Comparison of ENCODE assay signal across 8 mouse cellular contexts in the genomic region with DNA sequence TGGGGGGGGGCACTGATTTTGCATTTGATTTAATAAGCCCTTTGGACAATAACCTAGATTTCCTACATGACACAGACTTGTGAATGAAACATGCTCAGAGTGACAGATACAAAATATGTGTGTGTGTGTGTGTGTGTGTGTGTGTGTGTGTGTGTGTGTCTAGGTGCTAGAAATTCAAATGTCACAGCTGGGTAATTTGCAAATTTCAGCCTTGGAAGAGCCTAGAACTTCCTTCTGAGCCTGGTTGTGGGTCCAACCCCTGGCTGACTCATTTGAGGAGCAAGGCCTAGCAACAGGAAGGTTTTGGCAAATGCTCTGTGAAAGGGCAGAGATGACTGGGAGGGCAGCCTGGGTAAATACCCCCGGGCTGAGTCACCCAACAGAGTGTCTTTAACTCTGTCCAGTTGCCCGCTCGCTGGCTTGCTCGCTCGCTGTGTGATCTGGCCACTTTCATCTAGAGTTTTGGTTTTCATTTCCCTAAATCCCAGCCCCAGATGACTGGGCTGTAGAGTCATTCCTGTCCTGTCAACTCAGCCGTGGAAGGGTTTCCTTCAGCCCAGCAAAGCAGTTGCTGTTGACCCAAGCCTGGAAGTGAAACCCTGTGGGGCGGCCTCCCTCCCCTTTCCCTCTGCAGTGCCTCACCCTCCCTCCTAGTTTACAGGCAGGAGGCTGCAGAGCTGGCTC. TPM values are rescaled to one million over a fixed set of nuclear protein-coding genes. Genes with fewer than 3 reads are reported as not detected.
DNase-seq lines count a peak whose midpoint lies in the region; ATAC-seq and TF ChIP-seq lines count a peak whose summit lies in the region.

No protein-coding gene starts in this region.

- no peak; the same call in 1 of the 2 replicates for TF ChIP-seq POLR2A in CH12.LX (IDR thresholded peaks at IDR 0.05; ENCODE audit: low read depth, low read length)
- no peak for TF ChIP-seq POLR2A in cerebellum, adult 2 months (IDR thresholded peaks at IDR 0.05; ENCODE audit: borderline replicate concordance, insufficient read depth, low read length)

- TF ChIP-seq CTCF in CH12.LX (conservative IDR thresholded peaks at IDR 0.05 in 1 of 2, IDR thresholded peaks at IDR 0.05 in 1 of 2; ENCODE audit: low read depth in 2 of 2, low read length in 2 of 2): no peak
- no peak for TF ChIP-seq CTCF in lung, postnatal 0 days (IDR thresholded peaks at IDR 0.05)
- no peak for TF ChIP-seq CTCF in cerebellum, adult 2 months (IDR thresholded peaks at IDR 0.05; ENCODE audit: borderline replicate concordance, insufficient read depth, low read depth, low read length)
- no peak for TF ChIP-seq CTCF in forebrain, postnatal 0 days (IDR thresholded peaks at IDR 0.05; ENCODE audit: low read depth)

- in situ Hi-C loops in CH12.LX (cut with MboI; ENCODE audit: low pct_ligation_motif_present, low pct_unique_long_range_greater_than_20kb, low sequenced_read_pairs): no loop called here

- intact Hi-C loops in heart, postnatal 14 days (cut with DNase I): no loop called here

- peak; percentile 97 for DNase-seq in CH12.LX (ENCODE audit: extremely low read depth)
- DNase-seq in adrenal gland, adult 8-10 months: peak; percentile 89
- peak; percentile 29 to 37 for DNase-seq in heart, postnatal 14 days
- peak; percentile 61 for DNase-seq in lung, postnatal 0 days (ENCODE audit: low spot score)
- DNase-seq in cerebellum, adult 2 months: no peak
- DNase-seq in thymus, postnatal 14 days: no peak
- no peak for DNase-seq in forebrain, postnatal 0 days
- DNase-seq in cerebellum, adult 18-20 months: no peak

- peaks cover 17% of the 10 kb centered on the region for H3K79me2 ChIP-seq in CH12.LX (replicated peaks; ENCODE audit: control insufficient read depth, extremely low read depth, insufficient read depth, poor library complexity, severe bottlenecking)

- no peaks in the 10 kb centered on the region for H3K27me3 ChIP-seq in CH12.LX (replicated peaks)
- H3K27me3 ChIP-seq in lung, postnatal 0 days (replicated peaks; ENCODE audit: insufficient read depth, low read length): no peaks in the 10 kb centered on the region
- no peaks in the 10 kb centered on the region for H3K27me3 ChIP-seq in cerebellum, adult 2 months (ENCODE audit: control insufficient read depth, insufficient read depth, low read length)
- H3K27me3 ChIP-seq in forebrain, postnatal 0 days (ENCODE audit: insufficient read depth, low read length): no peaks in the 10 kb centered on the region

- 76% methylated on average over 7 of the region's 7 CpGs for WGBS in lung, postnatal 0 days
- 83% methylated on average over 7 of the region's 7 CpGs for WGBS in cerebellum, adult 2 months
- 81% methylated on average over 7 of the region's 7 CpGs for WGBS in forebrain, postnatal 0 days

- no peak; the same call in 1 of the 2 replicates for TF ChIP-seq RAD21 in CH12.LX (IDR thresholded peaks at IDR 0.05; ENCODE audit: low read depth, low read length)

- dilution Hi-C loops in CH12.LX (cut with MboI; ENCODE audit: extremely low pct_ligation_motif_present, extremely low pct_unique_long_range_greater_than_20kb, low sequenced_read_pairs): no loop called here

- peak overlapping the region; percentile 98 for H3K27ac ChIP-seq in CH12.LX (ENCODE audit: insufficient read depth, low read depth)
- no peak overlapping the region; the same call in 1 of the 2 replicates for H3K27ac ChIP-seq in lung, postnatal 0 days (ENCODE audit: low read length)
- H3K27ac ChIP-seq in cerebellum, adult 2 months (ENCODE audit: insufficient read depth, low read length): no peak overlapping the region
- no peak overlapping the region for H3K27ac ChIP-seq in forebrain, postnatal 0 days (ENCODE audit: low read depth, low read length)

- ATAC-seq in lung, postnatal 0 days: peak; percentile 68
- no peak for ATAC-seq in forebrain, postnatal 0 days

- H3K4me2 ChIP-seq in CH12.LX (ENCODE audit: insufficient read depth, low read depth, poor library complexity, severe bottlenecking): peak overlapping the region; percentile 29
- no peak overlapping the region for H3K4me2 ChIP-seq in lung, postnatal 0 days (replicated peaks; ENCODE audit: low read depth, low read length)
- no peak overlapping the region for H3K4me2 ChIP-seq in forebrain, postnatal 0 days (ENCODE audit: low read depth)

- peak overlapping the region in 1 of 3 experiments; percentile 9 for H3K4me3 ChIP-seq in CH12.LX (replicated peaks in 1 of 3; ENCODE audit: low read depth in 2 of 3, low read length in 2 of 3, poor library complexity in 1 of 3)
- no peak overlapping the region for H3K4me3 ChIP-seq in lung, postnatal 0 days (ENCODE audit: low read depth, low read length)
- no peak overlapping the region for H3K4me3 ChIP-seq in cerebellum, adult 2 months (replicated peaks; ENCODE audit: insufficient read depth, low read depth, low read length)
- no peak overlapping the region for H3K4me3 ChIP-seq in forebrain, postnatal 0 days (ENCODE audit: low read depth, low read length)

- H3K9ac ChIP-seq in CH12.LX (ENCODE audit: insufficient read depth, low read depth): no peak overlapping the region
- H3K9ac ChIP-seq in lung, postnatal 0 days (replicated peaks; ENCODE audit: low read depth): no peak overlapping the region
- H3K9ac ChIP-seq in forebrain, postnatal 0 days: no peak overlapping the region

- peaks cover 4% of the 10 kb centered on the region for H3K9me3 ChIP-seq in CH12.LX (replicated peaks; ENCODE audit: low read length)
- H3K9me3 ChIP-seq in lung, postnatal 0 days (ENCODE audit: low read length): no peaks in the 10 kb centered on the region
- H3K9me3 ChIP-seq in forebrain, postnatal 0 days (ENCODE audit: low read length): no peaks in the 10 kb centered on the region

- H3K36me3 ChIP-seq in CH12.LX (replicated peaks in 1 of 2; ENCODE audit: control insufficient read depth in 1 of 2, insufficient read depth in 1 of 2, low read length in 1 of 2): peaks cover 8 to 37% of the 10 kb centered on the region in 2 experiments
- no peaks in the 10 kb centered on the region for H3K36me3 ChIP-seq in lung, postnatal 0 days (ENCODE audit: insufficient read depth, low read length)
- H3K36me3 ChIP-seq in forebrain, postnatal 0 days (ENCODE audit: insufficient read depth): no peaks in the 10 kb centered on the region

- TF ChIP-seq EP300 in CH12.LX (IDR thresholded peaks at IDR 0.05; ENCODE audit: low read length): peak; percentile 99
- no peak for TF ChIP-seq EP300 in lung, postnatal 0 days (IDR thresholded peaks at IDR 0.05)

- peaks cover 10 to 71% of the 10 kb centered on the region in 2 experiments for H3K4me1 ChIP-seq in CH12.LX (ENCODE audit: control insufficient read depth in 1 of 2, insufficient read depth in 2 of 2)
- no peaks in the 10 kb centered on the region for H3K4me1 ChIP-seq in lung, postnatal 0 days (ENCODE audit: insufficient read depth, low read depth, low read length)
- H3K4me1 ChIP-seq in cerebellum, adult 2 months (ENCODE audit: control insufficient read depth, insufficient read depth, low read length): peaks cover 10% of the 10 kb centered on the region
- no peaks in the 10 kb centered on the region for H3K4me1 ChIP-seq in forebrain, postnatal 0 days (ENCODE audit: insufficient read depth)

TF ChIP-seq in CH12.LX, 34 proteins besides CTCF, POLR2A, EP300 and RAD21 (continues in another document):
- TF ChIP-seq UBTF (IDR thresholded peaks at IDR 0.05; ENCODE audit: low read depth, low read length) (peak; percentile 76; the same call in 1 of the 2 replicates), MAFK (IDR thresholded peaks at IDR 0.05; ENCODE audit: insufficient replicate concordance, low read length) (peak; percentile 88), NRF1 (IDR thresholded peaks at IDR 0.05; ENCODE audit: low read depth, low read length) (0 out of 2 replicates have a peak, but pooled peaks have one; percentile 33), ZNF384 (IDR thresholded peaks at IDR 0.05; ENCODE audit: low read depth, low read length) (peak; percentile 69), MAZ (IDR thresholded peaks at IDR 0.05; ENCODE audit: low read depth, low read length) (peak; percentile 95), NELFE (IDR thresholded peaks at IDR 0.05; ENCODE audit: low read depth, low read length) (peak; percentile 65; the same call in 1 of the 2 replicates), CHD1 (IDR thresholded peaks at IDR 0.05; ENCODE audit: low read depth, low read length) (peak; percentile 88; the same call in 1 of the 2 replicates), ZC3H11A (IDR thresholded peaks at IDR 0.05; ENCODE audit: low read depth, low read length) (0 out of 2 replicates have a peak, but pooled peaks have one; percentile 4), CHD2 (IDR thresholded peaks at IDR 0.05; ENCODE audit: low read length) (peak; percentile 92), ELF1 (IDR thresholded peaks at IDR 0.05; ENCODE audit: low read depth, low read length) (peak; percentile 57), TBP (conservative IDR thresholded peaks at IDR 0.05; ENCODE audit: low read depth, low read length) (no peak), PAX5 (IDR thresholded peaks at IDR 0.05; ENCODE audit: low read length) (no peak), SIN3A (IDR thresholded peaks at IDR 0.05; ENCODE audit: low read length) (peak; percentile 94), MYC (IDR thresholded peaks at IDR 0.05; ENCODE audit: low read depth, low read length) (peak; percentile 86), USF1 (IDR thresholded peaks at IDR 0.05; ENCODE audit: low read depth, low read length) (no peak), ZKSCAN1 (IDR thresholded peaks at IDR 0.05; ENCODE audit: borderline replicate concordance, low read depth, low read length) (no peak)

RNA-seq across cellular contexts. Expression of gene Taok3, which starts 38.5 kb away (rescaled TPM):
- 17.4 and 18.6 TPM in 2 replicates for total RNA-seq in CH12.LX (2012; rRNA removed)
- total RNA-seq in CH12.LX (2014; rRNA removed): 7.2 and 8.3 TPM in 2 replicates
- polyA plus RNA-seq in CH12.LX (2012; ENCODE audit: insufficient read length, low read depth): 34.6 and 35.0 TPM in 2 replicates
- 10 to 100 TPM; 36.8 to 59.1 (median 47.9) TPM for total RNA-seq in adrenal gland, adult 8-10 months (2022)
- 1 to 10 TPM; 9.0 to 9.3 TPM for total RNA-seq in heart, postnatal 14 days (2021)
- polyA plus RNA-seq in lung, postnatal 0 days (2015; fragmentation: Nextera tagmentation; extraction: Ambion mirVana): 55.5 and 67.3 TPM in 2 replicates
- 43.6 and 47.0 TPM in 2 replicates for polyA plus RNA-seq in cerebellum, adult 2 months (2012; rRNA removed)
- total RNA-seq in forebrain, postnatal 0 days (2014; rRNA removed): 37.2 TPM in 2 replicates
- polyA plus RNA-seq in forebrain, postnatal 0 days (2015; fragmentation: Nextera tagmentation; extraction: Ambion mirVana): 40.8 and 57.6 TPM in 2 replicates

RNA-seq across cellular contexts. Expression of gene Suds3, which starts 42.6 kb away (rescaled TPM):
- total RNA-seq in CH12.LX (2012; rRNA removed) (54.2 and 64.9 TPM in 2 replicates), CH12.LX (2014; rRNA removed) (68.1 and 70.9 TPM in 2 replicates)
- 103 and 134 TPM in 2 replicates for polyA plus RNA-seq in CH12.LX (2012; ENCODE audit: insufficient read length, low read depth)
- 100 to 1,000 TPM; 108 to 130 (median 123) TPM for total RNA-seq in adrenal gland, adult 8-10 months (2022)
- 10 to 100 TPM; 66.6 to 73.7 TPM for total RNA-seq in heart, postnatal 14 days (2021)
- polyA plus RNA-seq in lung, postnatal 0 days (2015; fragmentation: Nextera tagmentation; extraction: Ambion mirVana): 47.1 and 57.8 TPM in 2 replicates
- 119 and 127 TPM in 2 replicates for polyA plus RNA-seq in cerebellum, adult 2 months (2012; rRNA removed)
- 83.5 and 95.9 TPM in 2 replicates for total RNA-seq in forebrain, postnatal 0 days (2014; rRNA removed)
- polyA plus RNA-seq in forebrain, postnatal 0 days (2015; fragmentation: Nextera tagmentation; extraction: Ambion mirVana): 75.9 and 76.4 TPM in 2 replicates

Comparison
In these comparisons a context has a peak if more than half of its experiments do, and no peak if none do; other contexts are left out.
1. DNase-seq: peak in CH12.LX (single experiment), adrenal gland, adult 8-10 months (single experiment), heart, postnatal 14 days (2 of 2) and lung, postnatal 0 days (single experiment); none in cerebellum, adult 2 months (0 of 2), thymus, postnatal 14 days (single experiment), forebrain, postnatal 0 days (single experiment) and cerebellum, adult 18-20 months (0 of 2).